Mouse (Mus musculus): ENCODE data around the gene Cdyl.

The Cdyl gene

GRCm38 (mm10) chr13:35905378-35905777 lies 245.7 kb downstream of the Cdyl start:
- DNase-seq (ENCODE audit: low read depth, low spot score): no peak
- H3K36me3 ChIP-seq (ENCODE audit: control insufficient read depth, insufficient read depth, low read length, poor library complexity, severe bottlenecking): no peaks in the 10 kb centered on the region
- no peaks in the 10 kb centered on the region; the same call in 1 of the 2 replicates for H3K27me3 ChIP-seq (ENCODE audit: control insufficient read depth, insufficient read depth, low read length, poor library complexity, severe bottlenecking)

DNA sequence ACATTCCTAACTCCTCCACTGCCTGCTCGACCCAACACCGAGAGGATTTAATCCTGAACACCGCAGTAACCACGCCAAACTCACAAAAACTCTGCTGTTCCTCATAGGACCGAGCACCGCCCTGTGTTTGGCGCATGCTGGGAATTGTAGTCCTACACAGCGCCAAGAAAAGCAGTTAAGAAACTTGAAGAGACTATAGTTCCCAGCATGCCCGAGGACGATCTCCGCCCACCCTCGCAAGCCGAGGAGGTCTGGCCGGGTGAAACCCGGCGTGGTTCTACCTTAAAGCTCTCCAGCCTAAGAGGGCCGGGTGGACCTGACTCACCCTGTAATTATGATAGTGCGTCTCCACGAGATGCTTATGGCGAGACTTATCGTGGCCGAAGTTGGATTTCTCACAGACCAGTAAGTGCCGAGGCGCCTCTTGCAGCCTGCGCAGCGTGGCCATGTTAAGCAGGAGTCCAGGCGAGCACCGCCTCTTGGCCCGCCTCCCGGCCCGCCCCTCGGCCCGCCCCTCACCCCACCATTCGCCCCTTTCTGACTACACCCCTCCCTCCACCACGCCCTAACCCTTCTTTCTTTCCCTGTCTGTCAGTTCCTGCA lies 246.3 kb downstream of the Cdyl start, which contains the start of gene Rpp40:
TSS of gene Rpp40 (minus strand) at position 481 of the 603 bp plus-strand sequence.
- Histone ChIP-seq H3K36me3 (ENCODE audit: control insufficient read depth, insufficient read depth, low read length, poor library complexity, severe bottlenecking) (no peaks in the 10 kb centered on the region), H3K27me3 (ENCODE audit: control insufficient read depth, insufficient read depth, low read length, poor library complexity, severe bottlenecking) (no peaks in the 10 kb centered on the region; the same call in 1 of the 2 replicates)
- peak; percentile 93 for DNase-seq (ENCODE audit: low read depth, low spot score)

DNA sequence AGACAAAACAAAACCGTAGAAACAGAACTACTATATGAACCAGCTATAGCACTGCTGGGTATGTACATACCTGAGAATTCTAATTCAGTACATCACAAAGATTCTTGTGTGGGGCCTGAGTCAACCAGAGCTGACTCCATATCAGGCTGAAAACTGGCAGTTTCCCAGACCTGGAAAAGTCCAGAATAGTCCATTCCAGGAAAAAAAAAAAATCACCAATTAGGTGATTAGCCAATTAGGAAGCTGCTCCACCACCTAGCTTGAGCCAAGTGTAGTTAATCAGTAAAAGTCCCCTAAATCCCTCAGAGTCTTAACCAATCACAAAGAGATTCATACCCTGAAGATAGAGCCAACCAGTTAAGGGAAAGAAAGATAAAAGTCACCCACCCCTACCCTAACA lies 251.8 kb downstream of the Cdyl start:
- Histone ChIP-seq H3K36me3 (ENCODE audit: control insufficient read depth, insufficient read depth, low read length, poor library complexity, severe bottlenecking) (no peaks in the 10 kb centered on the region), H3K27me3 (ENCODE audit: control insufficient read depth, insufficient read depth, low read length, poor library complexity, severe bottlenecking) (no peaks in the 10 kb centered on the region; the same call in 1 of the 2 replicates)
- no peak for DNase-seq (ENCODE audit: low read depth, low spot score)

Data from splenic B cell, adult 2 months (primary cell).